Mouse (Mus musculus) CH12.LX (cell line): ENCODE results near the gene Tnfrsf21.

Experiments
- CTCF ChIP-seq, 2 experiments: IDR thresholded peaks in 1 of 2; conservative IDR thresholded peaks in 1 of 2; 2 replicates each; pipeline ENCODE4 v1.5.1; 2011 to 2012; ENCODE audit warnings: low read depth in 2 of 2, low read length in 2 of 2, improper control_type of control experiment in 1 of 2, inconsistent platforms in 1 of 2, mild to moderate bottlenecking in 1 of 2, moderate library complexity in 1 of 2
- EP300 ChIP-seq: IDR thresholded peaks from 2 replicates; pipeline ENCODE4 v1.6.1; 2011; ENCODE audit warnings: low read length, improper control_type of control experiment
- JUND ChIP-seq: conservative IDR thresholded peaks from 2 replicates; pipeline ENCODE4 v1.6.1; 2011; ENCODE audit warnings: low read depth, low read length, improper control_type of control experiment
- KAT2A ChIP-seq: IDR thresholded peaks from 2 replicates; pipeline ENCODE4 v1.6.1; 2012; ENCODE audit warnings: low read length, improper control_type of control experiment, inconsistent platforms; ENCODE audit not compliant: insufficient replicate concordance
- MAFK ChIP-seq: IDR thresholded peaks from 2 replicates; pipeline ENCODE4 v1.6.1; 2011; ENCODE audit warnings: low read length, improper control_type of control experiment; ENCODE audit not compliant: insufficient replicate concordance
- MXI1 ChIP-seq: IDR thresholded peaks from 2 replicates; pipeline ENCODE4 v1.6.1; 2011; ENCODE audit warnings: mild to moderate bottlenecking, low read depth, low read length, improper control_type of control experiment
- MYC ChIP-seq: IDR thresholded peaks from 2 replicates; pipeline ENCODE4 v1.6.1; 2011; ENCODE audit warnings: low read depth, mild to moderate bottlenecking, improper control_type of control experiment, low read length
- NRF1 ChIP-seq: IDR thresholded peaks from 2 replicates; pipeline ENCODE4 v1.6.1; 2014; ENCODE audit warnings: low read depth, mild to moderate bottlenecking, inconsistent platforms, low read length, improper control_type of control experiment, moderate library complexity
- POLR2A ChIP-seq: IDR thresholded peaks from 2 replicates; pipeline ENCODE4 v1.6.1; 2011; ENCODE audit warnings: low read depth, mild to moderate bottlenecking, improper control_type of control experiment, low read length
- SIN3A ChIP-seq: IDR thresholded peaks from 2 replicates; pipeline ENCODE4 v1.6.1; 2012; ENCODE audit warnings: low read length, improper control_type of control experiment, inconsistent platforms
- TCF12 ChIP-seq: IDR thresholded peaks from 2 replicates; pipeline ENCODE4 v1.6.1; 2014; ENCODE audit warnings: low read depth, mild to moderate bottlenecking, inconsistent platforms, low read length, improper control_type of control experiment
- UBTF ChIP-seq: IDR thresholded peaks from 2 replicates; pipeline ENCODE4 v1.6.1; 2012; ENCODE audit warnings: low read depth, mild to moderate bottlenecking, inconsistent platforms, low read length, improper control_type of control experiment, moderate library complexity
- ZNF384 ChIP-seq: IDR thresholded peaks from 2 replicates; pipeline ENCODE4 v1.6.1; 2012; ENCODE audit warnings: low read depth, low read length, improper control_type of control experiment, inconsistent platforms

GRCm38 (mm10) chr17:43072142-43072786, 55.9 kb downstream of the Tnfrsf21 start:
- TF ChIP-seq MXI1 (no peak), JUND (no peak), MAFK (no peak), CTCF (conservative IDR thresholded peaks at IDR 0.05 in 1 of 2, IDR thresholded peaks at IDR 0.05 in 1 of 2; ENCODE audit: low read depth in 2 of 2, low read length in 2 of 2) (no peak), KAT2A (no peak), POLR2A (no peak), TCF12 (no peak), ZNF384 (no peak), MYC (no peak), EP300 (no peak), NRF1 (no peak), SIN3A (no peak), UBTF (no peak)
